Mouse (Mus musculus) testis, adult 2 months (tissue): ENCODE measurements around the gene Cpvl.

ENCODE experiments used
- CTCF ChIP-seq: fragments of 200-500 bp; IDR thresholded peaks from 2 replicates; pipeline ENCODE4 v1.5.1; 2012; ENCODE audit warnings: low read depth, mild to moderate bottlenecking, inconsistent platforms, low read length, moderate library complexity; ENCODE audit not compliant: control insufficient read depth, insufficient read depth, insufficient replicate concordance
- POLR2A ChIP-seq: fragments of 200-500 bp; IDR thresholded peaks from 2 replicates; pipeline ENCODE4 v1.6.1; 2012; ENCODE audit warnings: low read depth, mild to moderate bottlenecking, inconsistent platforms, low read length, moderate library complexity; ENCODE audit not compliant: control insufficient read depth

DNA sequence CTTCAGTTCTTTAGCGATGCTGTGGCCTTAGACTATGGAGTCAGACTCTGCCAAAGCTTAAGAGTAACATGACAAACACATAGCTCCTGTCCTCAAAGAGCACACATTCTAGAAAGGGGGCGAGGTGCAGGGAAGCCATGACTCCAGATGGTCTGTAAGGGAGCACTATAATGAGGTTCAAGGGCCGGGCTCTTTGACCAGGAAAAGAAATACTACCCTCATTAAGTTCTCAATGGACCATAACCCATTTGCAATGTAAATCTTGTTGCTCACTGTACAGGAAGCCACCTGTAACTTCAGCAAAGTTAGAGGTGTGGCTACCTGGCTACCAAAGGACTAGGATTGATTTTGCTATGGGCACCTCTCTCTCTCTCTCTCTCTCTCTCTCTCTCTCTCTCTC is 8.8 kb upstream of the Cpvl start:
- TF ChIP-seq POLR2A (no peak), CTCF (no peak)
